Mouse (Mus musculus): ENCODE measurements around the gene Fzd5. TPM values are rescaled to one million over a fixed set of nuclear protein-coding genes. Genes with fewer than 3 reads are reported as not detected.
A peak's percentile ranks its signal among the peaks of the same experiment; 100 is the strongest.

Gene Fzd5
- polyA plus RNA-seq (2015; fragmentation: Nextera tagmentation; extraction: Ambion mirVana), result 5.5 and 5.7 TPM in 2 replicates

DNA sequence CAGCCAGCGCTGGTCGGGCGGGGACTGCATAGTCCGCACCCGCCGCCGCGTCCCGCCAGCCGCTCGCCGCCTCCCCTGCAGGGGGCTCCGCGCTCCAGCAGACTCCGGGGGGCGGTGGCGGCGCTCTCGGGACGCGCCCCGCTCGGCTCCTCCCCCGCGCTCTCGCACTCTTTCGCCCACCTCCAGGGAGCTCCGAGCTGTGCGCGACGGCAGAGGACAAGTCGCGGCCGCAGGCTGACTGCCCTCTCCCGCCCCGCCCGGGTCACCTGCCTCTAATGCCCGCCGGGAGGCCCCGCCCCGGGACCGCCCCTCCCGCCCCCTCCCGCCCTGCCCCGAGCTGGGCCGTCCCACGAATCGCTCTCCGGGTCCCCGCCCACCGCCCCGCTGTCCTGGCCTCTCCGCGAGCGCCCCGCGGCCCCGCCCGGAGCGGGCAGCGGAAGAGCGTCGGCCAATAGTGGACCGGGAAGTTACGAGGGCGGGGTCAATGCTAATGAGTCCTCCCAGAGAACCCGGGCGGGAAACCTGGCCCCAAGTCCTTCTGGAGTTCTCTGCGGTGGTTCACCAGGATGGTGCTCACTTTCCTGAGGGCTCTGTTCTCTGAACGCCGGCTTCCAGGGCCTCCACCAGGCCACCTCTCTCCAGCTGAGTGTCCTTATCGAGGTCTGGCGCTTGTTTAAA, at the start of gene Fzd5:
Gene Fzd5 (minus strand): TSS at position 250 of the 678 bp plus-strand sequence.
- Histone ChIP-seq H3K4me2 (ENCODE audit: low read depth, low read length) (peak within 1 kb of the TSS; percentile 94), H3K4me1 (ENCODE audit: control insufficient read depth, insufficient read depth, low read length) (peaks cover 8% of the 10 kb centered on the region; the same call in 1 of the 2 replicates)
- WGBS, result 2% methylated on average over 70 of the region's 73 CpGs

DNA sequence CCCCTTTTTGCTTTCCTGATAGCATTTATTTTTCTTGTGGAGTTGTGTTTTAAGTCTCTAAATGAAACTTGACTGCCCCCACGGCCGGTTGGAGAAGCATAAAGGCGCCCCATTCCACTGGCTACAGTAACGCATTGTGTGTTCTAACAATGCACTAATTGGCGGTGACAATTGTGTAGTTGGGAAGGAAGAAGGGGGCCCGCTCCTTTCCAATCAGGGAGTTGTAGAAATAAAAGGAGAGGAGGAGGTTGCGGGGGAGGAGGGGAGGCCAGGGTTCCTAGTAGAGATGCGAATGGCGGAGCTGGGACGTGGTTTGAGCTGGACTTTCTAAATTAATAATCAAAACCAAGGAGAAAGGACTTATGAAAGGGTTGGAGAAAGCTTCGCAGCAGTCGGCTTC, 42.3 kb upstream of the Fzd5 start:
- no peak for ATAC-seq (ENCODE audit: insufficient read depth, low FRiP score)
- H3K4me2 ChIP-seq (ENCODE audit: low read depth, low read length), result no peak overlapping the region
- WGBS, result 74% methylated on average over 12 of the region's 12 CpGs
- no peaks in the 10 kb centered on the region for H3K27me3 ChIP-seq (ENCODE audit: control insufficient read depth, insufficient read depth, low read length)
- H3K4me1 ChIP-seq (ENCODE audit: control insufficient read depth, insufficient read depth, low read length), result no peaks in the 10 kb centered on the region
- H3K9me3 ChIP-seq (replicated peaks; ENCODE audit: control insufficient read depth, low read length), result no peaks in the 10 kb centered on the region
- H3K36me3 ChIP-seq (ENCODE audit: control insufficient read depth, insufficient read depth, low read length), result no peaks in the 10 kb centered on the region
- H3K27ac ChIP-seq (ENCODE audit: low read length), result no peak overlapping the region
- H3K4me3 ChIP-seq (replicated peaks; ENCODE audit: low read length), result no peak overlapping the region
- H3K9ac ChIP-seq (ENCODE audit: low read length), result no peak overlapping the region

More for the DNA sequence above, at the start of gene Fzd5:
- H3K9ac ChIP-seq (ENCODE audit: low read length), result peak within 1 kb of the TSS; percentile 83
- peak; percentile 95 for ATAC-seq (ENCODE audit: insufficient read depth, low FRiP score)
- peak within 1 kb of the TSS; percentile 75 for H3K4me3 ChIP-seq (replicated peaks; ENCODE audit: low read length)
- peak within 1 kb of the TSS; percentile 92 for H3K27ac ChIP-seq (ENCODE audit: low read length)
- no peaks in the 10 kb centered on the region for H3K9me3 ChIP-seq (replicated peaks; ENCODE audit: control insufficient read depth, low read length)
- H3K27me3 ChIP-seq (ENCODE audit: control insufficient read depth, insufficient read depth, low read length), result peaks cover 6% of the 10 kb centered on the region; the same call in 1 of the 2 replicates
- no peaks in the 10 kb centered on the region for H3K36me3 ChIP-seq (ENCODE audit: control insufficient read depth, insufficient read depth, low read length)

DNA sequence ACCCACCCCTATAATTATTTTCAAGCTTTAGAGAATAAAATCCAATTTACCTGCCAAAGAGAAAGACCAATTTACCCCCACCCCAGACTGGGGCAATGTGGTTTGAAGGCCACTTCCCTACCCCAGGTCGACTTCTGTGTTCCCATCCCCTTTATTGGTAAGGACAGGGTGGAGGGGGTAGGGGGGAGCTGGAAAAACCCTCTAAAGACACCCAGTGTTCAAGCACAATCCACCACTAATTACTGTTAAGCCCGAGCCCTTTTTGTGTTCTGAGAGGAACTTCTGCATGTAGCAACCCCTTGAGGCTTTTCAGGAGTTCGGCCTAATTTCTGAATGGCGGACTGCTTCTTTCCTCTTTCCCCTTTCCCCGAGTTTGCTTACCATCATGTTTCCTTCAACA, 41.9 kb upstream of the Fzd5 start:
- Histone ChIP-seq H3K9me3 (replicated peaks; ENCODE audit: control insufficient read depth, low read length) (no peaks in the 10 kb centered on the region), H3K4me2 (ENCODE audit: low read depth, low read length) (no peak overlapping the region), H3K36me3 (ENCODE audit: control insufficient read depth, insufficient read depth, low read length) (no peaks in the 10 kb centered on the region), H3K4me3 (replicated peaks; ENCODE audit: low read length) (no peak overlapping the region), H3K27me3 (ENCODE audit: control insufficient read depth, insufficient read depth, low read length) (no peaks in the 10 kb centered on the region), H3K4me1 (ENCODE audit: control insufficient read depth, insufficient read depth, low read length) (no peaks in the 10 kb centered on the region), H3K9ac (ENCODE audit: low read length) (no peak overlapping the region), H3K27ac (ENCODE audit: low read length) (no peak overlapping the region)
- ATAC-seq (ENCODE audit: insufficient read depth, low FRiP score), result no peak
- 77% methylated on average over 5 of the region's 5 CpGs for WGBS

DNA sequence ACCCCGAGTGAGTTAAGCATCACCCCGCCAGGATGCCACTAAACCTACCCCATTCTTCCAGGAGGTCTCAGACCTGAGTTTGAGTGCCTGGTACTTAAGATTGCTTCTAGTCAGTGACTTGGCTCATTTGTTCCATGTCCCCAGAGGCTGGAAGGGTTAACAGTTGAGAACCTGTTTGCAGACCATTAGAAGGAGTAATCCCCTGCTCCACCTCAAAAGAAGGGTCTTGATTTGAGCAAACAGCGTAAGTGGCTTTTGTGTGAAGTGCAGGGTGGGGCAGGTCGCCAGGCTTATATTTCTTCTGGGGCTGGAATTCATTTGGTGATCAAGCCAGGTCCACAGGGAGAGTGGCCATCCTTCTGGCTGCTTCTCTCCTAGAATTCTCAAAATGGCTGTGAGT, 35.8 kb upstream of the Fzd5 start:
- Histone ChIP-seq H3K36me3 (ENCODE audit: control insufficient read depth, insufficient read depth, low read length) (no peaks in the 10 kb centered on the region), H3K27me3 (ENCODE audit: control insufficient read depth, insufficient read depth, low read length) (no peaks in the 10 kb centered on the region), H3K9me3 (replicated peaks; ENCODE audit: control insufficient read depth, low read length) (no peaks in the 10 kb centered on the region), H3K4me3 (replicated peaks; ENCODE audit: low read length) (no peak overlapping the region), H3K9ac (ENCODE audit: low read length) (no peak overlapping the region), H3K27ac (ENCODE audit: low read length) (no peak overlapping the region), H3K4me1 (ENCODE audit: control insufficient read depth, insufficient read depth, low read length) (0 out of 2 replicates have a peak, but pooled peaks cover 3% of the 10 kb centered on the region), H3K4me2 (ENCODE audit: low read depth, low read length) (no peak overlapping the region)
- 70% methylated on average over 4 of the region's 4 CpGs for WGBS
- ATAC-seq (ENCODE audit: insufficient read depth, low FRiP score), result no peak

DNA sequence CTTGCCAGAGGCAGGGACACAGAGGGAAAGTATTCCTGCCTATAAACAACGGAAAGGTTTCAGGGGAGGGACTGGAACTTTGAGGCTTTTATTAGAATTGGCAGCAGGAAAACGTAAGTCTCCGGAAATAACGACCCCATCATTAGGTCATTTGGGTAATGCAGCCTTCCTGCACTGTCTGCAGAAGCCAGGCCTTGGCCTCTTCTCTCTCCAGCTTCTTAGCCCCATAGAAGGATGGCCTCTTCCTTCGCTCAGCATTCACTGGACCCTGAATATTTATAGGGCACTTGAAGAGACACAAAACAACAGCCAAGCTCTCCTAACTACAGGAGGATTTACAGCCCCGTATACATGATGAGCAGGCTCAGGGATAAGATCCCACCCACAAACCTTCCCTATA, 32.6 kb upstream of the Fzd5 start:
- no peak overlapping the region for H3K4me3 ChIP-seq (replicated peaks; ENCODE audit: low read length)
- no peak for ATAC-seq (ENCODE audit: insufficient read depth, low FRiP score)
- no peak overlapping the region for H3K4me2 ChIP-seq (ENCODE audit: low read depth, low read length)
- H3K9me3 ChIP-seq (replicated peaks; ENCODE audit: control insufficient read depth, low read length), result no peaks in the 10 kb centered on the region
- no peak overlapping the region for H3K9ac ChIP-seq (ENCODE audit: low read length)
- 0 out of 2 replicates have a peak, but pooled peaks cover 3% of the 10 kb centered on the region for H3K4me1 ChIP-seq (ENCODE audit: control insufficient read depth, insufficient read depth, low read length)
- H3K27ac ChIP-seq (ENCODE audit: low read length), result no peak overlapping the region
- no peaks in the 10 kb centered on the region for H3K27me3 ChIP-seq (ENCODE audit: control insufficient read depth, insufficient read depth, low read length)
- 46% methylated on average over 6 of the region's 6 CpGs for WGBS
- no peaks in the 10 kb centered on the region for H3K36me3 ChIP-seq (ENCODE audit: control insufficient read depth, insufficient read depth, low read length)

DNA sequence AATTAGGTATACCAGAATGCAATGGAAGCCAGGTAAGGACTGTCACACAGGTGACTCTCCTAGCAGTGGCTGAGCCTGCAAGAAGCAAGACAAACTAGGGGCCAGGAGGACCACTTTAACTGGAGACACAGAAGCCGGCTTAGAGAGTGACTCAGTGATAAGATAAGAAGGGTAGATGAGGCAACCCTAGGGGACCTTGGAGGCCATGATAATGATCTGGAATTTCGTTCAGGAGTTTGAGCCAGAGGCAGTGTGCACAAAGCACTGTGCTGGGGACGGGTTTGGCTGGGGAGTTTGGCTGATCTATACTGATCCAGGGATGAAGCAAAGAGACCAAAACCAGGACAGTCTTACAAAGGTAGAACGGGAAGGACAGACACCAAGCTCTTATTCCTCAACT, 24.1 kb upstream of the Fzd5 start:
- Histone ChIP-seq H3K4me3 (replicated peaks; ENCODE audit: low read length) (no peak overlapping the region), H3K4me1 (ENCODE audit: control insufficient read depth, insufficient read depth, low read length) (peaks cover 7% of the 10 kb centered on the region; the same call in 1 of the 2 replicates), H3K9me3 (replicated peaks; ENCODE audit: control insufficient read depth, low read length) (no peaks in the 10 kb centered on the region), H3K27me3 (ENCODE audit: control insufficient read depth, insufficient read depth, low read length) (no peaks in the 10 kb centered on the region), H3K9ac (ENCODE audit: low read length) (no peak overlapping the region), H3K27ac (ENCODE audit: low read length) (no peak overlapping the region), H3K4me2 (ENCODE audit: low read depth, low read length) (no peak overlapping the region), H3K36me3 (ENCODE audit: control insufficient read depth, insufficient read depth, low read length) (no peaks in the 10 kb centered on the region)
- WGBS, result 67% methylated on average over 4 of the region's 4 CpGs
- ATAC-seq (ENCODE audit: insufficient read depth, low FRiP score), result no peak

DNA sequence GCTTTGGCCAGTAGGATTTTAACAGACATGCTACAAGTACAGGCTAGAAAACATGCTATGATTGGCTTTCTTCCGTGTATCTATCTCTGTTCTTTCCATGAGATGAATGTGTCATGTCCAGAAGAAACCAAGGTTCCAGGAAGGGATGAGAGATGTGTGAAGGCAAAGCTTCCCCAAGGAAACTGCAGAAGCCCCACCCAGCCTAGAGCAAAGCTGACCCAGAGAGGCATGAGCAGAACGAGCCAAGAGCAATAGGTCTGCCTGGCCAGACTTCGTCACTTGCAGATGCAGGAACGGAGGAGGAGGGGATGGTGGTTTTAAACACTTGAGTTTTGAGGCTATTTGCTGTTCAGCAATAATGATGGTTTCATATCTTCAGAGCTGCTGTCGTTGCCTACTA, 20.2 kb upstream of the Fzd5 start:
- ATAC-seq (ENCODE audit: insufficient read depth, low FRiP score), result no peak
- H3K36me3 ChIP-seq (ENCODE audit: control insufficient read depth, insufficient read depth, low read length), result no peaks in the 10 kb centered on the region
- no peak overlapping the region for H3K4me2 ChIP-seq (ENCODE audit: low read depth, low read length)
- peaks cover 14% of the 10 kb centered on the region; the same call in 1 of the 2 replicates for H3K4me1 ChIP-seq (ENCODE audit: control insufficient read depth, insufficient read depth, low read length)
- H3K27ac ChIP-seq (ENCODE audit: low read length), result peak overlapping the region; percentile 46; the same call in 1 of the 2 replicates
- H3K9me3 ChIP-seq (replicated peaks; ENCODE audit: control insufficient read depth, low read length), result no peaks in the 10 kb centered on the region
- H3K9ac ChIP-seq (ENCODE audit: low read length), result no peak overlapping the region
- no peak overlapping the region for H3K4me3 ChIP-seq (replicated peaks; ENCODE audit: low read length)
- H3K27me3 ChIP-seq (ENCODE audit: control insufficient read depth, insufficient read depth, low read length), result no peaks in the 10 kb centered on the region
- 75% methylated on average over 5 of the region's 5 CpGs for WGBS

DNA sequence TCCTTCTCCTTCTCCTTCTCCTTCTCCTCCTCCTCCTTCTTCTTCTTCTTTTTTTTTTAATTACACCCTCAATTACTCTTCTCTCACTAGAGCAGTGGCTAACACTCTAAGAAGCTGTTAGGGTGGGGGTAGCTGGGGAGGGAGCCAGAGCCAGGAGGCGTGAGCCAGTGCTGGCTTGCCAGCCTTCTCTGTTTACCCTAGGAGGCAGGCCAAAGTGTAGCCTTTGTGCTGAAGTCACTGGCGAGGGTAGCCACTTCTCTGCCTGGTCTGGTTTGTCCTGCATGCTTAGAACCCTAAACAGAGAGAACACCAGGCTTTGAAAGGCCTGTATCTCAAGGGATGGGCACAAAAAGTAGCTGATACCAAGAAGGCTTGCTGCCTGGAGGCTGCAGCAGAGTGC, 19.7 kb upstream of the Fzd5 start:
- Histone ChIP-seq H3K9ac (ENCODE audit: low read length) (no peak overlapping the region), H3K4me2 (ENCODE audit: low read depth, low read length) (no peak overlapping the region), H3K4me3 (replicated peaks; ENCODE audit: low read length) (no peak overlapping the region), H3K27me3 (ENCODE audit: control insufficient read depth, insufficient read depth, low read length) (no peaks in the 10 kb centered on the region), H3K36me3 (ENCODE audit: control insufficient read depth, insufficient read depth, low read length) (no peaks in the 10 kb centered on the region), H3K4me1 (ENCODE audit: control insufficient read depth, insufficient read depth, low read length) (peaks cover 14% of the 10 kb centered on the region; the same call in 1 of the 2 replicates), H3K9me3 (replicated peaks; ENCODE audit: control insufficient read depth, low read length) (no peaks in the 10 kb centered on the region), H3K27ac (ENCODE audit: low read length) (peak overlapping the region; percentile 46; the same call in 1 of the 2 replicates)
- ATAC-seq (ENCODE audit: insufficient read depth, low FRiP score), result peak; percentile 82; the same call in 1 of the 2 replicates
- 21% methylated on average over 2 of the region's 2 CpGs for WGBS

DNA sequence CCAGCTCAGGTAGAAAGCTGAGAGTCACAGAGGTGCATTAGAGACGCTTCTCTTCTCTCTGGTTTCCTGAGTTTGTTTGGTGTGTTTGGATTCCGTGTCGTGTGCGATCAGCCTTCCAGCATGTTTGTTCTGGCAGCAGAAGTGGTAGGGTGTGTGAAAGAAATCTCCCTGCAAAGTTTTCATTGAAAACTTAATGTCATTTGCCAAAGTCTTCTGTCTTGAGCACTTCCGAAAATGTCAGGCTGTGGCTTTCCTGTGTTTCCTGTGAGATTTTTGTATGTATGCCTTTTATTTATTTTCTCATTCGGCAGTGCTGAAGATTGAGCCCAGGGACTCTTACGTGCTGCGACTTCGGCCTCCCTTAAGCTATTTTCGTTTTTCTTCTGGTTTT, 19.1 kb upstream of the Fzd5 start:
- ATAC-seq (ENCODE audit: insufficient read depth, low FRiP score), result no peak
- H3K4me1 ChIP-seq (ENCODE audit: control insufficient read depth, insufficient read depth, low read length), result peaks cover 14% of the 10 kb centered on the region; the same call in 1 of the 2 replicates
- H3K4me2 ChIP-seq (ENCODE audit: low read depth, low read length), result no peak overlapping the region
- H3K4me3 ChIP-seq (replicated peaks; ENCODE audit: low read length), result no peak overlapping the region
- no peaks in the 10 kb centered on the region for H3K36me3 ChIP-seq (ENCODE audit: control insufficient read depth, insufficient read depth, low read length)
- H3K9me3 ChIP-seq (replicated peaks; ENCODE audit: control insufficient read depth, low read length), result no peaks in the 10 kb centered on the region
- no peaks in the 10 kb centered on the region for H3K27me3 ChIP-seq (ENCODE audit: control insufficient read depth, insufficient read depth, low read length)
- 33% methylated on average over 10 of the region's 10 CpGs for WGBS
- peak overlapping the region; percentile 69 for H3K27ac ChIP-seq (ENCODE audit: low read length)
- no peak overlapping the region for H3K9ac ChIP-seq (ENCODE audit: low read length)

Data from stomach, embryonic 16.5 days (tissue).